Mouse (Mus musculus): ENCODE measurements around the gene Epha3. TPM values are rescaled to one million over a fixed set of nuclear protein-coding genes. Genes with fewer than 3 reads are reported as not detected.

Gene Epha3
- polyA plus RNA-seq, 1 experiment from 2014 or later, result 10.9 TPM

- Histone ChIP-seq H3K4me1 (no peaks in the 10 kb centered on the region), H3K4me2 (no peak overlapping the region), H3K36me3 (no peaks in the 10 kb centered on the region), H3K27me3 (replicated peaks) (no peaks in the 10 kb centered on the region), H3K4me3 (no peak overlapping the region), H3K9ac (no peak overlapping the region), H3K27ac (replicated peaks) (no peak overlapping the region), H3K9me3 (no peaks in the 10 kb centered on the region)
- no peak for ATAC-seq (ENCODE audit: extremely low read depth, insufficient number of reproducible peaks, low FRiP score, low TSS enrichment)
- WGBS, result 55% methylated on average over 4 of the region's 4 CpGs
Observed at GRCm38 (mm10) chr16:63569746-63570145, 294.2 kb downstream of the Epha3 start.

GRCm38 (mm10) chr16:63566106-63566836, 297.7 kb downstream of the Epha3 start:
- WGBS, result 61% methylated on average over 17 of the region's 17 CpGs
- H3K27ac ChIP-seq (replicated peaks), result no peak overlapping the region
- ATAC-seq (ENCODE audit: extremely low read depth, insufficient number of reproducible peaks, low FRiP score, low TSS enrichment), result no peak

GRCm38 (mm10) chr16:63556410-63557146, 307.4 kb downstream of the Epha3 start:
- Histone ChIP-seq H3K4me1 (no peaks in the 10 kb centered on the region), H3K27ac (replicated peaks) (no peak overlapping the region), H3K4me3 (no peak overlapping the region), H3K9me3 (no peaks in the 10 kb centered on the region), H3K4me2 (no peak overlapping the region), H3K9ac (no peak overlapping the region), H3K36me3 (no peaks in the 10 kb centered on the region), H3K27me3 (replicated peaks) (no peaks in the 10 kb centered on the region)
- WGBS, result 68% methylated on average over 6 of the region's 6 CpGs
- no peak for ATAC-seq (ENCODE audit: extremely low read depth, insufficient number of reproducible peaks, low FRiP score, low TSS enrichment)

More at GRCm38 (mm10) chr16:63566106-63566836, 297.7 kb downstream of the Epha3 start:
- H3K4me1 ChIP-seq, result no peaks in the 10 kb centered on the region
- H3K27me3 ChIP-seq (replicated peaks), result no peaks in the 10 kb centered on the region
- no peaks in the 10 kb centered on the region for H3K36me3 ChIP-seq
- no peak overlapping the region for H3K9ac ChIP-seq
- H3K9me3 ChIP-seq, result no peaks in the 10 kb centered on the region
- no peak overlapping the region for H3K4me2 ChIP-seq
- H3K4me3 ChIP-seq, result no peak overlapping the region

- Histone ChIP-seq H3K36me3 (no peaks in the 10 kb centered on the region), H3K4me3 (no peak overlapping the region), H3K27me3 (replicated peaks) (no peaks in the 10 kb centered on the region), H3K4me2 (no peak overlapping the region), H3K9ac (no peak overlapping the region), H3K9me3 (no peaks in the 10 kb centered on the region), H3K4me1 (no peaks in the 10 kb centered on the region), H3K27ac (replicated peaks) (no peak overlapping the region)
- WGBS, result 83% methylated on average over 7 of the region's 7 CpGs
- ATAC-seq (ENCODE audit: extremely low read depth, insufficient number of reproducible peaks, low FRiP score, low TSS enrichment), result no peak
Observed at GRCm38 (mm10) chr16:63552531-63552930, 311.4 kb downstream of the Epha3 start.

GRCm38 (mm10) chr16:63539489-63539888, 324.5 kb downstream of the Epha3 start:
- Histone ChIP-seq H3K27ac (replicated peaks) (no peak overlapping the region), H3K36me3 (no peaks in the 10 kb centered on the region), H3K9me3 (no peaks in the 10 kb centered on the region), H3K27me3 (replicated peaks) (no peaks in the 10 kb centered on the region), H3K4me1 (no peaks in the 10 kb centered on the region), H3K9ac (no peak overlapping the region), H3K4me2 (no peak overlapping the region), H3K4me3 (no peak overlapping the region)
- ATAC-seq (ENCODE audit: extremely low read depth, insufficient number of reproducible peaks, low FRiP score, low TSS enrichment), result no peak

- ATAC-seq (ENCODE audit: extremely low read depth, insufficient number of reproducible peaks, low FRiP score, low TSS enrichment), result no peak
- Histone ChIP-seq H3K27me3 (replicated peaks) (no peaks in the 10 kb centered on the region), H3K9ac (no peak overlapping the region), H3K27ac (replicated peaks) (no peak overlapping the region), H3K4me1 (no peaks in the 10 kb centered on the region), H3K9me3 (no peaks in the 10 kb centered on the region), H3K4me3 (no peak overlapping the region), H3K4me2 (no peak overlapping the region), H3K36me3 (no peaks in the 10 kb centered on the region)
- WGBS, result 40% methylated on average over 2 of the region's 2 CpGs
Observed at GRCm38 (mm10) chr16:63528821-63529220, 335.2 kb downstream of the Epha3 start.

- no peak overlapping the region for H3K27ac ChIP-seq (replicated peaks)
- 78% methylated on average over 1 of the region's 1 CpGs for WGBS
- no peaks in the 10 kb centered on the region for H3K36me3 ChIP-seq
- H3K9me3 ChIP-seq, result no peaks in the 10 kb centered on the region
- H3K4me3 ChIP-seq, result no peak overlapping the region
- no peak overlapping the region for H3K9ac ChIP-seq
- H3K27me3 ChIP-seq (replicated peaks), result no peaks in the 10 kb centered on the region
- no peaks in the 10 kb centered on the region for H3K4me1 ChIP-seq
- no peak overlapping the region for H3K4me2 ChIP-seq
- ATAC-seq (ENCODE audit: extremely low read depth, insufficient number of reproducible peaks, low FRiP score, low TSS enrichment), result no peak
Observed at GRCm38 (mm10) chr16:63517636-63518035, 346.3 kb downstream of the Epha3 start.

GRCm38 (mm10) chr16:63510069-63510468, 353.9 kb downstream of the Epha3 start:
- H3K27ac ChIP-seq (replicated peaks), result no peak overlapping the region
- no peak overlapping the region for H3K4me2 ChIP-seq
- H3K9me3 ChIP-seq, result no peaks in the 10 kb centered on the region
- no peaks in the 10 kb centered on the region for H3K4me1 ChIP-seq
- no peaks in the 10 kb centered on the region for H3K27me3 ChIP-seq (replicated peaks)
- no peak for ATAC-seq (ENCODE audit: extremely low read depth, insufficient number of reproducible peaks, low FRiP score, low TSS enrichment)
- no peak overlapping the region for H3K4me3 ChIP-seq
- H3K36me3 ChIP-seq, result no peaks in the 10 kb centered on the region
- no peak overlapping the region for H3K9ac ChIP-seq
- 45% methylated on average over 2 of the region's 2 CpGs for WGBS

- Histone ChIP-seq H3K9ac (no peak overlapping the region), H3K36me3 (no peaks in the 10 kb centered on the region), H3K4me2 (no peak overlapping the region), H3K4me1 (no peaks in the 10 kb centered on the region), H3K27ac (replicated peaks) (no peak overlapping the region), H3K9me3 (no peaks in the 10 kb centered on the region), H3K4me3 (no peak overlapping the region), H3K27me3 (replicated peaks) (no peaks in the 10 kb centered on the region)
- 65% methylated on average over 2 of the region's 2 CpGs for WGBS
- ATAC-seq (ENCODE audit: extremely low read depth, insufficient number of reproducible peaks, low FRiP score, low TSS enrichment), result no peak
Observed at GRCm38 (mm10) chr16:63506437-63506836, 357.5 kb downstream of the Epha3 start.

GRCm38 (mm10) chr16:63501456-63501855, 362.5 kb downstream of the Epha3 start:
- Histone ChIP-seq H3K36me3 (no peaks in the 10 kb centered on the region), H3K9ac (no peak overlapping the region), H3K27ac (replicated peaks) (no peak overlapping the region), H3K9me3 (no peaks in the 10 kb centered on the region), H3K27me3 (replicated peaks) (no peaks in the 10 kb centered on the region), H3K4me2 (no peak overlapping the region), H3K4me3 (no peak overlapping the region), H3K4me1 (no peaks in the 10 kb centered on the region)
- whole genome bisulfite sequencing, result 72% methylated on average over 6 of the region's 6 CpGs
- no peak for ATAC-seq (ENCODE audit: extremely low read depth, insufficient number of reproducible peaks, low FRiP score, low TSS enrichment)

GRCm38 (mm10) chr16:63500975-63501393, 363.0 kb downstream of the Epha3 start:
- Histone ChIP-seq H3K4me2 (no peak overlapping the region), H3K4me1 (no peaks in the 10 kb centered on the region), H3K36me3 (no peaks in the 10 kb centered on the region), H3K9me3 (no peaks in the 10 kb centered on the region), H3K9ac (no peak overlapping the region), H3K27ac (replicated peaks) (no peak overlapping the region), H3K4me3 (no peak overlapping the region), H3K27me3 (replicated peaks) (no peaks in the 10 kb centered on the region)
- 81% methylated on average over 4 of the region's 4 CpGs for WGBS
- ATAC-seq (ENCODE audit: extremely low read depth, insufficient number of reproducible peaks, low FRiP score, low TSS enrichment), result no peak
